Mouse (Mus musculus): ENCODE measurements around the gene Pik3ap1. TPM values are rescaled to one million over a fixed set of nuclear protein-coding genes. Genes with fewer than 3 reads are reported as not detected.
A peak's percentile ranks its signal among the peaks of the same experiment; 100 is the strongest.

Pik3ap1 gene
- total and polyA plus RNA-seq, 2 experiments from 2014 or later: 2.2 to 2.8 TPM

DNA sequence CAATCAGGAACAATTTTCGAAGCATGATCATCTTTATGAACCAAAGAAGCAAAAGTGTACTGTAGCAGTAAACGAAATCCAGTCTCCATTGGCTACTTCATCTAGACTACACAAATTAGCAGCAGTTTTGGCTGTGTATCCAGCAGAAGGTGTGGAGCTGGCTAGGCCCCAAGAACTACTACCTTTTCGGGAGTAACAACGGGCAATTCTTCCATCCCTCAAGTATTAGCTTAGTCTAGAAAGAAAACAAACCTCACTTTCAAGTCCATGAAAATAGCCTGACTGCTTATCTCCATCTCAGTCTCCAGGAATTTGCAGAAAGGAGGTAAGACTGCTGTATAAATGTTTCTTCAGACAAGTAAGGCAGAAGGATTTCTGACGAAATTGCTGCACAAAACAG lies 130.3 kb downstream of the Pik3ap1 start:
- Histone ChIP-seq H3K27ac (ENCODE audit: low read depth, low read length) (no peak overlapping the region), H3K9me3 (ENCODE audit: low read length) (no peaks in the 10 kb centered on the region), H3K4me2 (ENCODE audit: low read depth) (no peak overlapping the region), H3K4me3 (ENCODE audit: low read depth, low read length) (no peak overlapping the region), H3K27me3 (ENCODE audit: insufficient read depth, low read length) (no peaks in the 10 kb centered on the region), H3K4me1 (ENCODE audit: insufficient read depth) (no peaks in the 10 kb centered on the region), H3K9ac (no peak overlapping the region), H3K36me3 (ENCODE audit: insufficient read depth) (no peaks in the 10 kb centered on the region)
- TF ChIP-seq CTCF (IDR thresholded peaks at IDR 0.05; ENCODE audit: low read depth): no peak
- no peak for ATAC-seq
- WGBS: 76% methylated on average over 5 of the region's 5 CpGs
- no peak for DNase-seq

- Histone ChIP-seq H3K4me3 (ENCODE audit: low read depth, low read length) (no peak overlapping the region), H3K9ac (no peak overlapping the region), H3K36me3 (ENCODE audit: insufficient read depth) (0 out of 2 replicates have a peak, but pooled peaks cover 6% of the 10 kb centered on the region), H3K27ac (ENCODE audit: low read depth, low read length) (no peak overlapping the region), H3K4me2 (ENCODE audit: low read depth) (no peak overlapping the region), H3K27me3 (ENCODE audit: insufficient read depth, low read length) (no peaks in the 10 kb centered on the region), H3K9me3 (ENCODE audit: low read length) (no peaks in the 10 kb centered on the region), H3K4me1 (ENCODE audit: insufficient read depth) (no peaks in the 10 kb centered on the region)
- no peak for DNase-seq
- no peak for TF ChIP-seq CTCF (IDR thresholded peaks at IDR 0.05; ENCODE audit: low read depth)
- WGBS: 68% methylated on average over 4 of the region's 4 CpGs
- ATAC-seq: no peak
These were observed 135.9 kb downstream of the Pik3ap1 start for GRCm38 (mm10) chr19:41248968-41249367.

DNA sequence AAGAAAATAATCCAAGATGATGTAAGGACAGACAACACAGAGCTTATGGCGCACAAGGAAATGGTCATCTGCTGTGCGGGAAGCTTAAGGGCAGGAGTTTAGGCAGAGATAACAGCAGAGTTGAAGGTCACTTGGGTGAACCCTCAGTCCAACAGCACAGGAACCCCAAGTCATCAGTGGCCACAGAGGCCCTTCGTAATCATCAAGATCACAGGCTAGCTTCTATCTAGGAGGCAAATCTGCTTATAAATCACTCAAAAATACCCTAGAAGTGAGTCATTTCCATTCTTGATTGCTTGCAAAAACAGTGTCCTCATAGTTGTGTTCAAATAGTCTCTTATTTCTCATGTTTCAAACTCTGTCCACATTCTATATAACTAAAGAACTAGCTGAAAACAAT lies 136.6 kb downstream of the Pik3ap1 start:
- Histone ChIP-seq H3K27ac (ENCODE audit: low read depth, low read length) (no peak overlapping the region), H3K27me3 (ENCODE audit: insufficient read depth, low read length) (no peaks in the 10 kb centered on the region), H3K4me3 (ENCODE audit: low read depth, low read length) (no peak overlapping the region), H3K4me2 (ENCODE audit: low read depth) (no peak overlapping the region), H3K4me1 (ENCODE audit: insufficient read depth) (no peaks in the 10 kb centered on the region), H3K9me3 (ENCODE audit: low read length) (no peaks in the 10 kb centered on the region), H3K36me3 (ENCODE audit: insufficient read depth) (0 out of 2 replicates have a peak, but pooled peaks cover 6% of the 10 kb centered on the region), H3K9ac (no peak overlapping the region)
- DNase-seq (no peak), ATAC-seq (no peak)
- no peak for TF ChIP-seq CTCF (IDR thresholded peaks at IDR 0.05; ENCODE audit: low read depth)
- 89% methylated on average over 3 of the region's 3 CpGs for WGBS

DNA sequence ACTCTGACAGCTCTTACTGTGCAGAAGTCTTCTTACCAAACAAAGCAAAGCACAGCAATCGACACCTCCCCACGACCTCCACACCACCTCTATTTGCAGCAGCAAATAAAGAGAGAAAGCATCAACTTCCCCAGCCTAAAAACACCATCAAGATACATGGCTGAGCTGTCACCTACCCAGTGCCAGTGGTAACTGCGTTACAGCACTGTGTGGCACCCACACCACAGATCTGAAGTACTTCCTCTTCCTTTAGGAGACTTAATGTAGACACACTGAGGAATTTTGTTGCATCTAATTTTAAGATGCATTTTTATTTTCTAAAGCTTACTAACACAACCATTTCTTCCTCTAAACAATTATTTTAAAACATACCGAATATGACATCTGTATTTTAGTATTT lies 138.6 kb downstream of the Pik3ap1 start:
- no peaks in the 10 kb centered on the region for H3K4me1 ChIP-seq (ENCODE audit: insufficient read depth)
- DNase-seq: no peak
- WGBS: 81% methylated on average over 4 of the region's 4 CpGs
- no peak overlapping the region for H3K4me2 ChIP-seq (ENCODE audit: low read depth)
- no peak for TF ChIP-seq CTCF (IDR thresholded peaks at IDR 0.05; ENCODE audit: low read depth)
- H3K27me3 ChIP-seq (ENCODE audit: insufficient read depth, low read length): no peaks in the 10 kb centered on the region
- no peak overlapping the region for H3K4me3 ChIP-seq (ENCODE audit: low read depth, low read length)
- peaks cover 19% of the 10 kb centered on the region for H3K36me3 ChIP-seq (ENCODE audit: insufficient read depth)
- H3K9ac ChIP-seq: no peak overlapping the region
- no peak for ATAC-seq
- H3K9me3 ChIP-seq (ENCODE audit: low read length): no peaks in the 10 kb centered on the region
- no peak overlapping the region for H3K27ac ChIP-seq (ENCODE audit: low read depth, low read length)

GRCm38 (mm10) chr19:41244581-41244980 lies 140.3 kb downstream of the Pik3ap1 start:
- DNase-seq (peak; percentile 76), ATAC-seq (no peak)
- 59% methylated on average over 6 of the region's 6 CpGs for WGBS
- Histone ChIP-seq H3K9ac (no peak overlapping the region), H3K4me1 (ENCODE audit: insufficient read depth) (no peaks in the 10 kb centered on the region), H3K9me3 (ENCODE audit: low read length) (no peaks in the 10 kb centered on the region), H3K4me3 (ENCODE audit: low read depth, low read length) (no peak overlapping the region), H3K36me3 (ENCODE audit: insufficient read depth) (peaks cover 19% of the 10 kb centered on the region), H3K27ac (ENCODE audit: low read depth, low read length) (no peak overlapping the region), H3K27me3 (ENCODE audit: insufficient read depth, low read length) (no peaks in the 10 kb centered on the region), H3K4me2 (ENCODE audit: low read depth) (no peak overlapping the region)
- TF ChIP-seq CTCF (IDR thresholded peaks at IDR 0.05; ENCODE audit: low read depth): peak; percentile 78

DNA sequence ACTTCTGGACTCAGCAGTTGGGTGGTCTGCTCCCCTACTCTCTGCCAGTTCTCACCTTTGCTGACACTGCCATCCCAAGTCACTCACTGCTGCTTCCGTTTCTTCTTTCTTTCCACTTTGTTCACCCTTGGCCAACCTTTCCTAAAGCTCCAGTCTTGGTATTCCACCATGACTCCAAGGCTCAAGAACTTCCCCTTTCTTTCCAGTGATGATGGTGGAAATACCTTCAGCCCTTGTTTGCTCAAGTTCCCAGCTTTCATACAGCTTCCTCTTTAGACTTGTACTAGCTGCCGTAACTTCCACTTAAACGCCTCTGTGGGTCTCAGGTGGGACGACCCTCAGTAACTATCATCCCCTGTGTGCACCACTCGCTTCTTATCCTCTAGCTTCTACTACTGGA lies 142.9 kb downstream of the Pik3ap1 start:
- Histone ChIP-seq H3K9ac (no peak overlapping the region), H3K4me1 (ENCODE audit: insufficient read depth) (no peaks in the 10 kb centered on the region), H3K27me3 (ENCODE audit: insufficient read depth, low read length) (no peaks in the 10 kb centered on the region), H3K9me3 (ENCODE audit: low read length) (no peaks in the 10 kb centered on the region), H3K36me3 (ENCODE audit: insufficient read depth) (peaks cover 24% of the 10 kb centered on the region), H3K4me3 (ENCODE audit: low read depth, low read length) (no peak overlapping the region), H3K27ac (ENCODE audit: low read depth, low read length) (no peak overlapping the region), H3K4me2 (ENCODE audit: low read depth) (no peak overlapping the region)
- 97% methylated on average over 5 of the region's 5 CpGs for WGBS
- ATAC-seq: no peak
- no peak for DNase-seq
- TF ChIP-seq CTCF (IDR thresholded peaks at IDR 0.05; ENCODE audit: low read depth): no peak

- H3K4me3 ChIP-seq (ENCODE audit: low read depth, low read length): no peak overlapping the region
These were observed 151.2 kb downstream of the Pik3ap1 start for GRCm38 (mm10) chr19:41233698-41234097.

More at GRCm38 (mm10) chr19:41233698-41234097, 151.2 kb downstream of the Pik3ap1 start:
- H3K27me3 ChIP-seq (ENCODE audit: insufficient read depth, low read length): no peaks in the 10 kb centered on the region
- no peak overlapping the region for H3K27ac ChIP-seq (ENCODE audit: low read depth, low read length)
- H3K36me3 ChIP-seq (ENCODE audit: insufficient read depth): peaks cover 25% of the 10 kb centered on the region
- no peak overlapping the region for H3K4me2 ChIP-seq (ENCODE audit: low read depth)
- no peak overlapping the region for H3K9ac ChIP-seq
- ATAC-seq: no peak
- 93% methylated on average over 4 of the region's 4 CpGs for WGBS
- H3K4me1 ChIP-seq (ENCODE audit: insufficient read depth): no peaks in the 10 kb centered on the region
- no peak for TF ChIP-seq CTCF (IDR thresholded peaks at IDR 0.05; ENCODE audit: low read depth)
- no peak for DNase-seq
- H3K9me3 ChIP-seq (ENCODE audit: low read length): no peaks in the 10 kb centered on the region

Other genes starting within 250 kb of the Pik3ap1 start
- 0.62 and 1.00 TPM in 2 replicates for gene Tll2, start 178.3 kb downstream of the Pik3ap1 start, total RNA-seq (2014; rRNA removed)
- gene Tll2, start 178.3 kb downstream of the Pik3ap1 start, polyA plus RNA-seq (2015; fragmentation: Nextera tagmentation; extraction: Ambion mirVana): 0.26 and 0.33 TPM in 2 replicates
- 137 and 159 TPM in 2 replicates for gene Tm9sf3, start 121.1 kb downstream of the Pik3ap1 start, total RNA-seq (2014; rRNA removed)
- gene Tm9sf3, start 121.1 kb downstream of the Pik3ap1 start, polyA plus RNA-seq (2015; fragmentation: Nextera tagmentation; extraction: Ambion mirVana): 50.7 and 66.3 TPM in 2 replicates
- 16.6 and 21.7 TPM in 2 replicates for gene Lcor, start 97.5 kb upstream of the Pik3ap1 start, total RNA-seq (2014; rRNA removed)
- gene Lcor, start 97.5 kb upstream of the Pik3ap1 start, polyA plus RNA-seq (2015; fragmentation: Nextera tagmentation; extraction: Ambion mirVana): 7.5 and 12.2 TPM in 2 replicates
- gene Gm340, start 197.3 kb upstream of the Pik3ap1 start, total RNA-seq (2014; rRNA removed): 6.8 and 7.6 TPM in 2 replicates
- 1.2 and 1.7 TPM in 2 replicates for gene Gm340, start 197.3 kb upstream of the Pik3ap1 start, polyA plus RNA-seq (2015; fragmentation: Nextera tagmentation; extraction: Ambion mirVana)